Mouse (Mus musculus) layer of hippocampus, postnatal 25 days (tissue): ENCODE results near the gene Plch2. TPM values are rescaled to one million over a fixed set of nuclear protein-coding genes. Genes with fewer than 3 reads are reported as not detected.

Experiments
- DNase-seq, 2 experiments: peaks; one replicate each; pipeline ENCODE4 v3.0.0; 2022; ENCODE audit warnings: mixed read lengths in 2 of 2, low spot score in 1 of 2; ENCODE audit errors: extremely low spot score in 1 of 2
- total RNA-seq, 2 experiments: library from RNA; stranded (reverse); gene quantifications; 2 replicates each; pipeline ENCODE4 v1.2.3; 2021

Plch2 gene
- total RNA-seq, 2 experiments from 2014 or later, result 91.4 to 98.9 TPM

- DNase-seq, result no peak
These were observed 93.9 kb downstream of the Plch2 start for GRCm38 (mm10) chr4:154962683-154963082.

- no peak for DNase-seq
These were observed 94.7 kb downstream of the Plch2 start for GRCm38 (mm10) chr4:154961911-154962310.

- DNase-seq, result peak in 1 of 2 experiments; percentile 48
These were observed 95.3 kb downstream of the Plch2 start for GRCm38 (mm10) chr4:154961226-154961738.

- DNase-seq, result peak; percentile 48 to 51
These were observed 95.8 kb downstream of the Plch2 start, which contains the start of gene Hes5 for GRCm38 (mm10) chr4:154960690-154961225. Gene Hes5, plus strand, starts transcription at chr4:154960923.

GRCm38 (mm10) chr4:154960021-154960689 is 96.4 kb downstream of the Plch2 start:
- DNase-seq, result no peak

GRCm38 (mm10) chr4:154958621-154959020 is 98.0 kb downstream of the Plch2 start:
- no peak for DNase-seq

GRCm38 (mm10) chr4:154958171-154958570 is 98.4 kb downstream of the Plch2 start:
- DNase-seq, result peak; percentile 41 to 57

- DNase-seq, result no peak
These were observed 99.1 kb downstream of the Plch2 start for GRCm38 (mm10) chr4:154957289-154957993.

GRCm38 (mm10) chr4:154956604-154957003 is 100.0 kb downstream of the Plch2 start:
- no peak for DNase-seq

GRCm38 (mm10) chr4:154952461-154953241 is 103.9 kb downstream of the Plch2 start:
- DNase-seq, result no peak

- DNase-seq, result no peak
These were observed 107.0 kb downstream of the Plch2 start for GRCm38 (mm10) chr4:154949589-154949982.

GRCm38 (mm10) chr4:154948940-154949588 is 107.5 kb downstream of the Plch2 start:
- DNase-seq, result no peak

- DNase-seq, result peak in 1 of 2 experiments; percentile 44
These were observed 108.3 kb downstream of the Plch2 start for GRCm38 (mm10) chr4:154948066-154948939.

- DNase-seq, result no peak
These were observed 110.3 kb downstream of the Plch2 start for GRCm38 (mm10) chr4:154946319-154946718.

GRCm38 (mm10) chr4:154944121-154944590 is 112.4 kb downstream of the Plch2 start:
- DNase-seq, result peak in 1 of 2 experiments; percentile 57

GRCm38 (mm10) chr4:154943323-154944039 is 113.1 kb downstream of the Plch2 start:
- no peak for DNase-seq

- no peak for DNase-seq
These were observed 113.8 kb downstream of the Plch2 start for GRCm38 (mm10) chr4:154942632-154943322.

GRCm38 (mm10) chr4:154941831-154942230 is 114.8 kb downstream of the Plch2 start:
- DNase-seq, result no peak
